In the genomic region with DNA sequence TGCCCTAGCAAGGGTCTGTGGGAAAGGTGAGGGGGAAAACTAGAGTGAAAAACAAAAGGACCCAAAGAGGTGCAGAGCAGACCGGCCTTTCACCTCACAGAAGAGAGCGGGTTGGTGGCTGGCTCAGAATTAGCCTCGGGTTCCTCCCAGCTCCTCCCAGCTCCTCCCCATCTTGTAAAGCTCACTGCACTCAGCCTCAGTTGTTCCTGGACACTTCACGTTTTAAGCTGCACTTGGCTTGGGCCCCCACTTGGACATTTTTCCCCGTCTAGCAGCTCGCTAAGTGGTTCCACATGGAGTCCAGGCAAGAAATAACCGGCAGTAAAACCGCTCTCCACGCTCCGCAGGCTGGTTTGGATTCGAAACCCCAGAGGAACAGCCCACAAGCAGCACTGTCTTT, we compare ENCODE assay signal across 8 mouse cellular contexts. TPM values are rescaled to one million over a fixed set of nuclear protein-coding genes. Genes with fewer than 3 reads are reported as not detected.
DNase-seq lines count a peak whose midpoint lies in the region; ATAC-seq lines count a peak whose summit lies in the region.

No protein-coding gene starts in this region.

- WGBS in limb, embryonic 12.5 days: 3% methylated on average over 11 of the region's 11 CpGs
- 37% methylated on average over 11 of the region's 11 CpGs for WGBS in midbrain, embryonic 15.5 days

- H3K4me2 ChIP-seq in limb, embryonic 12.5 days: peak overlapping the region; percentile 54
- H3K4me2 ChIP-seq in midbrain, embryonic 15.5 days: peak overlapping the region; percentile 10; the same call in 1 of the 2 replicates

- peak overlapping the region; percentile 19 for H3K4me3 ChIP-seq in limb, embryonic 12.5 days (replicated peaks)
- H3K4me3 ChIP-seq in midbrain, embryonic 15.5 days: no peak overlapping the region

- H3K4me1 ChIP-seq in limb, embryonic 12.5 days (replicated peaks): peaks cover 49% of the 10 kb centered on the region
- peaks cover 24% of the 10 kb centered on the region for H3K4me1 ChIP-seq in midbrain, embryonic 15.5 days

- peak; percentile 21 to 26 for DNase-seq in urinary bladder, postnatal 36 days (ENCODE audit: low spot score in 2 of 2)
- DNase-seq in urinary bladder, postnatal 10 days (ENCODE audit: low spot score): no peak
- DNase-seq in gastrocnemius, postnatal 4 days (ENCODE audit: low spot score in 2 of 2): peak; percentile 41 to 77
- no peak for DNase-seq in left cerebral cortex, adult 9 months (ENCODE audit: low spot score in 2 of 2)
- no peak for DNase-seq in adrenal gland, adult 8-10 months
- no peak for DNase-seq in left cerebral cortex, adult 11 months (ENCODE audit: low spot score)

- H3K9me3 ChIP-seq in limb, embryonic 12.5 days: peaks cover 10% of the 10 kb centered on the region; the same call in 1 of the 2 replicates
- no peaks in the 10 kb centered on the region for H3K9me3 ChIP-seq in midbrain, embryonic 15.5 days

- peak; percentile 86 for ATAC-seq in limb, embryonic 12.5 days (ENCODE audit: insufficient number of reproducible peaks, insufficient read depth, low FRiP score, low TSS enrichment, low read depth)
- ATAC-seq in midbrain, embryonic 15.5 days (replicated peaks): 0 out of 2 replicates have a peak, but pooled peaks have one; percentile 18

- peak overlapping the region; percentile 24 for H3K9ac ChIP-seq in limb, embryonic 12.5 days (replicated peaks)
- H3K9ac ChIP-seq in midbrain, embryonic 15.5 days: no peak overlapping the region

- peaks cover 24% of the 10 kb centered on the region for H3K27me3 ChIP-seq in limb, embryonic 12.5 days
- no peaks in the 10 kb centered on the region for H3K27me3 ChIP-seq in midbrain, embryonic 15.5 days (replicated peaks)

- H3K27ac ChIP-seq in limb, embryonic 12.5 days: peak overlapping the region; percentile 100
- peak overlapping the region; percentile 63 for H3K27ac ChIP-seq in midbrain, embryonic 15.5 days

- H3K36me3 ChIP-seq in limb, embryonic 12.5 days: peaks cover 9% of the 10 kb centered on the region
- H3K36me3 ChIP-seq in midbrain, embryonic 15.5 days (replicated peaks): no peaks in the 10 kb centered on the region

RNA-seq across cellular contexts. Expression of gene P4ha3, which starts 3.3 kb away (rescaled TPM):
- 10 to 100 TPM; 15.2 to 17.6 TPM for total RNA-seq in gastrocnemius, postnatal 4 days (2021)
- 6.7 and 11.1 TPM in 2 replicates for polyA plus RNA-seq in limb, embryonic 12.5 days (2016; fragmentation: Nextera tagmentation; extraction: Ambion mirVana)
- 6.5 and 6.8 TPM in 2 replicates for polyA plus RNA-seq in midbrain, embryonic 15.5 days (2015; fragmentation: Nextera tagmentation; extraction: Ambion mirVana)
- total RNA-seq in adrenal gland, adult 8-10 months (2022): 1 to 10 TPM in 1 of 4 experiments, under 1 TPM in 3; 0.49 to 1.1 (median 0.81) TPM

Comparison
In these comparisons a context has a peak if more than half of its experiments do, and no peak if none do; other contexts are left out.
1. DNase-seq: peak in urinary bladder, postnatal 36 days (2 of 2) and gastrocnemius, postnatal 4 days (2 of 2); none in urinary bladder, postnatal 10 days (single experiment), left cerebral cortex, adult 9 months (0 of 2), adrenal gland, adult 8-10 months (single experiment) and left cerebral cortex, adult 11 months (single experiment).
2. RNA of gene P4ha3, which starts 3.3 kb away (total RNA-seq): 15.2 to 17.6 TPM in gastrocnemius, postnatal 4 days; 0.49 to 1.1 TPM in adrenal gland, adult 8-10 months; every median in the first group is over 4 times any median in the second.